Mouse (Mus musculus): ENCODE data around the gene Tiparp. TPM values are rescaled to one million over a fixed set of nuclear protein-coding genes. Genes with fewer than 3 reads are reported as not detected.
A peak's percentile ranks its signal among the peaks of the same experiment; 100 is the strongest.

Tiparp gene
- polyA plus RNA-seq, 1 experiment from 2014 or later, result 39.5 TPM

DNA sequence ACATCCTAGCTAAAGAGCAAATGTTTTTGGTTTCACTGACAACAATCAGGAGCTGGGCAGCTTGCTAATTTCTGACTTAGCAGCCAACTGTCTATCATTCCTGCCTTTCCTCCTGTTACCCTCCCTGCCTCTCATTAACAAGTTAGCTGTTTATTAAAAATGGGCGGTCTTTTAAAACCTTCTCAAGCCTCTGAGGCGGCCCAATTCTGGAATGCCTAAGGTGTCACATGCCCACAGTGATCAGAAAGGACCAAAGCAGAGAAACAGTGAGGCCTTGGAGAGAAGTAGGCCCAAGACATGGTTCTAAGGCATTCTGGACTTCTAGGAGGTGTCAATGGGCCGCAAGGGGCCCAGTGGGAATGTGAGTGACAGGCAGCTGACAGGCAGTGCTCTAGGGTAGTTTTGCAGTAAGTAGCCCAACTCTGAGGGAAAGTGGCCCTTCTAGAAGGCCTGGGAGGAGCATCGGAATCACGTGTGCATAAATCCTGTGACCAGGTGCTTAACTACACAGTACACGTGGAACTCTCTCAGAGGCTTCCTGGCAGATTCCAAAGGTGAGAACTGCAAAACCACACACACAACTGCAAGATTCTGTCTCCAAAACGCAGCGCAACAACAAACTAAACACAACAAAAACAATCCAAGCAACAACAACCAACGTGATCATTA, 37.6 kb downstream of the Tiparp start:
- no peaks in the 10 kb centered on the region for H3K36me3 ChIP-seq (ENCODE audit: control insufficient read depth, insufficient read depth, low read length)
- no peaks in the 10 kb centered on the region for H3K9me3 ChIP-seq (ENCODE audit: control insufficient read depth, low read length)
- no peak overlapping the region for H3K4me3 ChIP-seq (ENCODE audit: low read length)
- H3K27me3 ChIP-seq (replicated peaks; ENCODE audit: control insufficient read depth, insufficient read depth, low read length), result no peaks in the 10 kb centered on the region
- H3K4me1 ChIP-seq (ENCODE audit: control insufficient read depth, insufficient read depth, low read length), result 0 out of 2 replicates have a peak, but pooled peaks cover 5% of the 10 kb centered on the region
- no peak; the same call in 1 of the 2 replicates for ATAC-seq
- no peak overlapping the region for H3K27ac ChIP-seq (ENCODE audit: low read length)
- no peak overlapping the region for H3K9ac ChIP-seq (ENCODE audit: low read depth, low read length)
- H3K4me2 ChIP-seq (ENCODE audit: low read depth, low read length), result no peak overlapping the region
- WGBS, result 68% methylated on average over 9 of the region's 9 CpGs

DNA sequence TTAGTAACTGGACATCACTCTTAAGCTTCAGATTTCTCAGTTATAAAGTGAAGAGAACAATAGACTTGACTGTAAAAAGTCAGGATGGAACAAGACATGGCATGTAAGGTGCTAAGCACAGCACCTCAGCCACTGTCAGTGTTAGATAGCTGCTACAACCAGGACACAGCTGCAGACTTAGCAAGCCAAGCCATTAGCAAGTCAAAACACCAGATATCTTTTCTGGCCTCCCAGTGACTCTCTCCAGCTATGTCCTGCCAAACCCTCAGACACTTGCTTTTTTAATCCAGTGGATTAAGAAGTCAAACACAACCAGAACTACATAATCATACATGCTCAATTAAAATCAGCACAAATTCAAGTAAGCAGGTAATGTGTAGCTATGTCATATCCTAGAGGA, 41.7 kb downstream of the Tiparp start:
- H3K9ac ChIP-seq (ENCODE audit: low read depth, low read length), result no peak overlapping the region
- H3K27me3 ChIP-seq (replicated peaks; ENCODE audit: control insufficient read depth, insufficient read depth, low read length), result no peaks in the 10 kb centered on the region
- no peaks in the 10 kb centered on the region for H3K9me3 ChIP-seq (ENCODE audit: control insufficient read depth, low read length)
- ATAC-seq, result no peak
- H3K27ac ChIP-seq (ENCODE audit: low read length), result no peak overlapping the region
- no peak overlapping the region for H3K4me3 ChIP-seq (ENCODE audit: low read length)
- no peaks in the 10 kb centered on the region for H3K36me3 ChIP-seq (ENCODE audit: control insufficient read depth, insufficient read depth, low read length)
- no peaks in the 10 kb centered on the region for H3K4me1 ChIP-seq (ENCODE audit: control insufficient read depth, insufficient read depth, low read length)
- H3K4me2 ChIP-seq (ENCODE audit: low read depth, low read length), result no peak overlapping the region

DNA sequence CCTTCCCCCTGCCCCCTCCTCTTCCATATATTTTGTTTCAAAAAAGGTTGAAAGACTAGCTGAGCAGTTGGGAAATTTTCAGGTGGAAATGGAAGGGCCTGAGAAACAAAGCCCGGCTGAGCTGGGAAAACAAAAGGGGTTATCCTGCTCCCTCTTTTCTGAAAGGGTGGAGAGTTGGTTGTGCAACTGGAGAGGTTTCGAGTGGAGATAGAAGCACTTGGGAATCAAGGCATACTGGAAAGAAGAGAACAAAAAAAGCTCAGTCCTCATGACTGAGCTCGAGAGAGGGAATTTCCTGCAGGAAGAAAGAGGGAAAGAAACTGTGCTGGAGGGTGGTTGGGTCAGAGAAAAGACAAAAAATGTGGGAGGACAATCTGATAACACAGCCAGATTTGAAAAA, 45.3 kb downstream of the Tiparp start:
- Histone ChIP-seq H3K4me3 (ENCODE audit: low read length) (no peak overlapping the region), H3K36me3 (ENCODE audit: control insufficient read depth, insufficient read depth, low read length) (no peaks in the 10 kb centered on the region), H3K27me3 (replicated peaks; ENCODE audit: control insufficient read depth, insufficient read depth, low read length) (no peaks in the 10 kb centered on the region), H3K4me2 (ENCODE audit: low read depth, low read length) (no peak overlapping the region), H3K9me3 (ENCODE audit: control insufficient read depth, low read length) (no peaks in the 10 kb centered on the region), H3K9ac (ENCODE audit: low read depth, low read length) (no peak overlapping the region), H3K27ac (ENCODE audit: low read length) (no peak overlapping the region), H3K4me1 (ENCODE audit: control insufficient read depth, insufficient read depth, low read length) (no peaks in the 10 kb centered on the region)
- no peak for ATAC-seq
- WGBS, result 57% methylated on average over 3 of the region's 3 CpGs

DNA sequence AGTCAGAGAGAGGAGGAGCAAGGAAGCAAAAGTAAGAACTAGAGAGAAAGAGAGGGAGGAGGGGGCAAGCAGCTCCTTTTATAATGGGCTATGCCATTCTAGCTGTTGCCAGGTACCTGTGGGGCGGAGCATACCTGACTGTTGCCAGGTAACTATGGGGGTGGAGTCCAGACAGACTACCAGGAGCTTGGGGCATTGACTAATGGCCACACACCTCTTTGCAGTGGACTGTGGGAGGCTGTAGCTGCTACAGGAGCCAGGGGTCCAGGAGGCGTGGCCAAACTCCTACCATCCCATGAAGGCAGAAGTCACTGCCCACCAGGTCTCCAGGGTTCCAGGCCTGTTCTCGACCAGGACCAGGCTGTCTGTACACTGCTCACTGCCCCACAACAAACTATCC, 49.4 kb downstream of the Tiparp start:
- H3K9ac ChIP-seq (ENCODE audit: low read depth, low read length), result no peak overlapping the region
- WGBS, result 80% methylated on average over 3 of the region's 3 CpGs
- no peak for ATAC-seq
- H3K4me2 ChIP-seq (ENCODE audit: low read depth, low read length), result no peak overlapping the region
- no peak overlapping the region for H3K4me3 ChIP-seq (ENCODE audit: low read length)
- H3K9me3 ChIP-seq (ENCODE audit: control insufficient read depth, low read length), result no peaks in the 10 kb centered on the region
- no peaks in the 10 kb centered on the region for H3K27me3 ChIP-seq (replicated peaks; ENCODE audit: control insufficient read depth, insufficient read depth, low read length)
- no peaks in the 10 kb centered on the region for H3K4me1 ChIP-seq (ENCODE audit: control insufficient read depth, insufficient read depth, low read length)
- H3K36me3 ChIP-seq (ENCODE audit: control insufficient read depth, insufficient read depth, low read length), result no peaks in the 10 kb centered on the region
- H3K27ac ChIP-seq (ENCODE audit: low read length), result no peak overlapping the region

DNA sequence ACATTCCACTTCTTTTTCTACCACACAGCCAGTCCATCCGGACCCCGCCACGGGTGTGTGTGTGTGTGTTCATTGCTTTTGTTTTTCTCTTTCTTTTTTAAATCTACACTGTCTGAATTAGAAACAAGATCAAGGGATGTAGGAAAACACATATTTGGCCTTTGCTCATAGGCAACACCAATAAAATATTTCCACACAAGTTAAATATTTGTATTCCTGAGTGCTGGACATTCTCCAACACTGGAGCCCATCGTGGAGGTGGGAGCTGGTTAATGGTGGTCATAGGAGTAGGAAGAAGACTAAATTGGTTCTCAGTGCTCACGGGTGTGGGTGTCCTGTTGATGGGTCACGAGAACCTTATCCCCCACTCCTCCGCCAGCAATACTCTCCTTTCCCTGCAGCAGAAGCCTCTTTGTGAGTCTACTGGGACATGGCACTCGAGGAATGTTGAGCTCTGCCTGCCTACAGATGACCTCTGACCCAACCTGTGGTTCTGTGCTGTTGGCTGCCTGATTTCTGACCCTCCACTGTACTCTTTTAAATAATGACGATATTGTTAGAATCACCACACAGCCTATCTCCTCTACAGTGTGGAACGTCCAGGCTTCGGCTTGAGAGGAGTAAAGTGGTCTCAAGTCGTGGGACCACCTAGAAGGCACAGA, 51.2 kb downstream of the Tiparp start:
- WGBS, result 66% methylated on average over 12 of the region's 12 CpGs
- no peaks in the 10 kb centered on the region for H3K9me3 ChIP-seq (ENCODE audit: control insufficient read depth, low read length)
- ATAC-seq, result no peak

DNA sequence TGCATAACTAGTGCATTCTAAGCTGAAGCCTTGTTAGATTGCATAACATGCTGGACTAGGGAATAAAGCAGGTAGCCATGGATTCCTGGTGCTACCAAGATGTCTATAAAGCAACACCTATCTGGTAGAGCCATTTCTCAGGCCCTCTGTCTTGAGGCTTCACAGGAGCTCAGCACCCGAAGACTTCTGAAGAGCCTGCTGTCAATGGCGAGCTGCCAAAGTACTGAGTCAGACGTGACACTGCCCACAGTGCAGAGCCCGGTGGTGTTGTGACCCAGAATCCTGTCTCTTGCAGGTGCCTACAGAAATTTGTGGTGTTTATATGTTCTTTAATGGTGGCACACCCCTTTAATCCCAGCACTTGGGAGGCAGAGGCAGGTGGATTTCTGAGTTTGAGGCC, 53.4 kb downstream of the Tiparp start:
- no peaks in the 10 kb centered on the region for H3K9me3 ChIP-seq (ENCODE audit: control insufficient read depth, low read length)
- H3K36me3 ChIP-seq (ENCODE audit: control insufficient read depth, insufficient read depth, low read length), result no peaks in the 10 kb centered on the region
- no peak for ATAC-seq
- H3K9ac ChIP-seq (ENCODE audit: low read depth, low read length), result no peak overlapping the region
- no peak overlapping the region for H3K27ac ChIP-seq (ENCODE audit: low read length)
- WGBS, result 69% methylated on average over 4 of the region's 4 CpGs
- H3K4me1 ChIP-seq (ENCODE audit: control insufficient read depth, insufficient read depth, low read length), result peaks cover 6% of the 10 kb centered on the region; the same call in 1 of the 2 replicates
- H3K4me3 ChIP-seq (ENCODE audit: low read length), result no peak overlapping the region
- no peak overlapping the region for H3K4me2 ChIP-seq (ENCODE audit: low read depth, low read length)
- H3K27me3 ChIP-seq (replicated peaks; ENCODE audit: control insufficient read depth, insufficient read depth, low read length), result no peaks in the 10 kb centered on the region

More for the DNA sequence above, 51.2 kb downstream of the Tiparp start:
- Histone ChIP-seq H3K4me1 (ENCODE audit: control insufficient read depth, insufficient read depth, low read length) (no peaks in the 10 kb centered on the region), H3K9ac (ENCODE audit: low read depth, low read length) (no peak overlapping the region), H3K36me3 (ENCODE audit: control insufficient read depth, insufficient read depth, low read length) (no peaks in the 10 kb centered on the region), H3K27ac (ENCODE audit: low read length) (no peak overlapping the region), H3K27me3 (replicated peaks; ENCODE audit: control insufficient read depth, insufficient read depth, low read length) (no peaks in the 10 kb centered on the region), H3K4me2 (ENCODE audit: low read depth, low read length) (no peak overlapping the region), H3K4me3 (ENCODE audit: low read length) (no peak overlapping the region)

DNA sequence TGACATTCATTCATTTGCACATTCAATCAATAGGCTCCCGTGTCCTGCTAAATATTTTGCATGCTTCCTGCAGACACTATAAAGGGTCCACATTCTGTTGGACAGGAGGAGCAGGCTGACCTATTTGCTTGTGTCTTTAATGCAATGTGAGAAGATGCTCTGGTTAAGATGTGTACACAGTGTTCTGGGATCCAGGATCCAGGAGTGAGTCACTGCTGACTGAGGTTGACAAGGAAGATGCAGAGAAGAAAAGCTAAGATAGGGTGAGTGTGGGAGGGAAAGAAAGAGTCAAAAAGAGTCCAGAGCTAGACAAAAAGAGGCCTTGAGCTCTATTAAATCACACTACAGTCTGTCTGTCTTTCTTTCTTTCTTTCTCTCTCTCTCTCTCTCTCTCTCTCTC, 56.1 kb downstream of the Tiparp start:
- ATAC-seq, result no peak
- Histone ChIP-seq H3K27me3 (replicated peaks; ENCODE audit: control insufficient read depth, insufficient read depth, low read length) (no peaks in the 10 kb centered on the region), H3K36me3 (ENCODE audit: control insufficient read depth, insufficient read depth, low read length) (no peaks in the 10 kb centered on the region), H3K9ac (ENCODE audit: low read depth, low read length) (no peak overlapping the region), H3K4me3 (ENCODE audit: low read length) (no peak overlapping the region), H3K9me3 (ENCODE audit: control insufficient read depth, low read length) (no peaks in the 10 kb centered on the region), H3K27ac (ENCODE audit: low read length) (no peak overlapping the region), H3K4me1 (ENCODE audit: control insufficient read depth, insufficient read depth, low read length) (peaks cover 7% of the 10 kb centered on the region; the same call in 1 of the 2 replicates), H3K4me2 (ENCODE audit: low read depth, low read length) (no peak overlapping the region)
- WGBS, result 67% methylated on average over 1 of the region's 1 CpGs

DNA sequence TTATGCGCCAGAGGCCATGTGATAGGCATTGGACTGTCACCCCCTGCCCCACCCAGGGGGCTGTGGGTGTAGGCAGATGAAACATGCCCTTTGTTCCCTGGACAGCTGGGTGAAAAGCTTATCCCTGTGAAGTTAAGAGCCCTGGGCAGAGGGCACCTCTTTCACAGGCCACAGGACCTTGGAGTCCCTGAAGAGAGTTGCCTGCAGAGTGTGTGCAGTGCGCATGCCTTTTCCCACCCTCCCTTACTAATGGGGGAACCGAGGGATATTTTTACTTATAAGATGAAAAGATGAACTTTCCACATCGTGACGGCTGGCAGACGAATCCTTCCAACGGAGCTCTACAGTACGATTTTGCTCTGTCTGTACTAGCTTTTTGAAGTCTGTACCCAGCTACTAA, 57.1 kb downstream of the Tiparp start:
- peak; percentile 72 for ATAC-seq

DNA sequence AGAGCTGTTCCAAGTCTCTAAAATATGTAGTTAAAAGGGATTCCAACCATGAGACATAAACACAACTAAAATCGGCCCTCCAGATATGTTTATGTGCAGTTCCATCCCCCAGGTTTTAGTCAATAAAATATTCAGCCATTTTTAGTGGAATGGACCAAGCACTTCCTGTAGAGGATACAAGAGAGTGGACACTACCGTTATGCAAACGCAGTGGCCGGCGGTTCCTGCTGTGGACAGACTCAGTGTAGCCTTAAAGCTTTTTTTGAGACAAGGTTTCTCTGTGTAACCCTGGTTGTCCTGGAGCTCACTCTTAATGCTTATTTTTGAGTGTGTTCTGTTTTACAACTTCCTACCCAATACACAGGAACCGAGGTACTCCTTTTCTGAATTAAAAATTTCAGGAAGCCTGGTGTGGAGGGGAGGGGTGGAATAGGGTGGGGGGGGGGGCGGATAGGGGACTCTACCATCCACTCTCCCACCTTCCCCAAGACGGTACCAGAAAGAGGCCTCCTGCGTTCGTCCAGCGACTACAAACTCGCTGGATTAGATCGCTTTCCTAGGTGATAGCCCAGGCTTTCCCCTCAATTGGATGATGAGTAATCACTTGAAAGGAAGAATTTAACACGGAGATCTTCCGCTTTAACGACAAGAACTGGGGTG, 57.7 kb downstream of the Tiparp start:
- Histone ChIP-seq H3K27me3 (replicated peaks; ENCODE audit: control insufficient read depth, insufficient read depth, low read length) (no peaks in the 10 kb centered on the region), H3K9me3 (ENCODE audit: control insufficient read depth, low read length) (no peaks in the 10 kb centered on the region), H3K4me3 (ENCODE audit: low read length) (peak overlapping the region; percentile 26), H3K27ac (ENCODE audit: low read length) (no peak overlapping the region), H3K4me1 (ENCODE audit: control insufficient read depth, insufficient read depth, low read length) (peaks cover 7% of the 10 kb centered on the region; the same call in 1 of the 2 replicates), H3K36me3 (ENCODE audit: control insufficient read depth, insufficient read depth, low read length) (no peaks in the 10 kb centered on the region), H3K9ac (ENCODE audit: low read depth, low read length) (peak overlapping the region; percentile 57), H3K4me2 (ENCODE audit: low read depth, low read length) (peak overlapping the region; percentile 50)
- ATAC-seq, result 0 out of 2 replicates have a peak, but pooled peaks have one; percentile 10
- 30% methylated on average over 16 of the region's 16 CpGs for WGBS

More for the DNA sequence above, 57.1 kb downstream of the Tiparp start:
- Histone ChIP-seq H3K4me3 (ENCODE audit: low read length) (no peak overlapping the region), H3K27ac (ENCODE audit: low read length) (no peak overlapping the region), H3K9me3 (ENCODE audit: control insufficient read depth, low read length) (no peaks in the 10 kb centered on the region), H3K27me3 (replicated peaks; ENCODE audit: control insufficient read depth, insufficient read depth, low read length) (no peaks in the 10 kb centered on the region), H3K36me3 (ENCODE audit: control insufficient read depth, insufficient read depth, low read length) (no peaks in the 10 kb centered on the region), H3K4me1 (ENCODE audit: control insufficient read depth, insufficient read depth, low read length) (peaks cover 7% of the 10 kb centered on the region; the same call in 1 of the 2 replicates), H3K4me2 (ENCODE audit: low read depth, low read length) (no peak overlapping the region), H3K9ac (ENCODE audit: low read depth, low read length) (no peak overlapping the region)
- 60% methylated on average over 8 of the region's 8 CpGs for WGBS

Data from intestine, embryonic 16.5 days (tissue).